Mouse (Mus musculus) MEL-GATA-1-ER (cell line): ENCODE data around the gene Optc.
A peak's percentile ranks its signal among the peaks of the same experiment; 100 is the strongest.

Experiments
- DNase-seq: peaks from one replicate; pipeline ENCODE4 v3.0.0-alpha.2; 2012; ENCODE audit warnings: low read depth; ENCODE audit errors: extremely low read depth

The Optc gene

DNA sequence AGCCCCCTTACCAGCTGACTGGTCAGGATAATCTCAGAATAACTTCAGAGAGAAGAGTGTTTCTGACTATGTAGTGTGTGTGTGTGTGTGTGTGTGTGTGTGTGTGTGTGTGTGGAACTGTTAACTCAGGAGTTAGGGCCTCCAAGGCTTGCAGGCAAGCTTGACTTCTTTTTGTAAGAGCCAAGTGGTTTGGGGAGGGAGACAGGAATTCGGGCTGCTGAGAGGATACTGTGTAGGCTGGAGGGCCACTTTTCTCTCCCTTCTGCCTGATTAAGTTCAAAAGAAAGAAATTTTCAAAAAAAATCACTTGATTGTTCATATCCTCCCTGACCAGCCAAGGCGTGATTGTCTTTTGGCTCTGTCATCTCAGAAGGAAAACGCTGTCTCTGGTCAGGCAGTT is 12.6 kb upstream of the Optc start:
- DNase-seq, result no peak

DNA sequence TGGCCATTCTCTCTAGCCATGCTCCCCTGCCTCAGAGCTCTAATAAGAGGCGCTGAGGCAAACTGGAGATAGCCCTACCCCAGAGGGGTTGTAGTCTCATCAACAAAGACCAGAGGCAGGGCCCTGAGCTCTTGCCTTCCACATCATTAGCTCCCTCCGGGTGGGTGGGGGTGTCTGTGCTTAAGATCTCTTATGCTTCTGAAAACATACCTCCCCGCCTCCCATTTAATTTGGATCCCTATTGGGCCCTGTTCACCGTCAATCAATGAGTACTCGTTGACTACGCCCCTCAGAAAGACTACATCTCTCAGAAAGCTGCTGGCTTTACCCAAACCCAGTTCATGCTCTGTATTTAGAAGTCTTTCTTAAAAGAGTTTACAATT is 10.3 kb upstream of the Optc start:
- DNase-seq, result no peak

DNA sequence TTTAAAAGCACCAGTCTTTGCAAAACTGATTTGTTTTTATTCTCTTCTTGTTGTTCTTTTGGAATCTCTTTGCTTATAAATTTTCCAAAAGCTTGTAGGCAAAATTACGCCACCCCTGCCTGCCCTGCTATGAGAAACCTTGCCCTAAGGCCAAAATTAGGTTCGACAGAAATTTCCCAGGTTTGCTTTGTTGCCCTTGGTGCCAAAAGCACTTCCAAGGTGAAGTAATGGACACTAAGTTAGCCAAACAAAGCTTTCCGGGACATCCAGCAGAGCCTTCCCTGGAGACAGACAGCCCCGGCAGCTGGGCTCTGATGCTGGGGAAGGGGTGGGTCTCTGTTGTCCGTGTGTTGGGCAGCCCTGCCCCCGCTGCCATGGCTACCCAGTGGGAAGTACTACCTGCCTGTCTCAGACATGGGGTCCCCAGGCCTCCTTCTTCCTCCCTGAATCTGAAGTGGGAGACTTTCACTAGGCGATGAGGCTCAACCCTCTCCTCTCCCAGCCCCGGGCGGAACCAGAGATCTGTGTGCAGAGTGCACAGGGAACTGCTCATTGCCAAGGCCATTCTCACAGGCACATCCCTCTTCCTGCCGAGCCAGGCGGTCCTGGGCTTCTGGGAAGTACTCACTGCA is 9.8 kb upstream of the Optc start:
- DNase-seq, result no peak

DNA sequence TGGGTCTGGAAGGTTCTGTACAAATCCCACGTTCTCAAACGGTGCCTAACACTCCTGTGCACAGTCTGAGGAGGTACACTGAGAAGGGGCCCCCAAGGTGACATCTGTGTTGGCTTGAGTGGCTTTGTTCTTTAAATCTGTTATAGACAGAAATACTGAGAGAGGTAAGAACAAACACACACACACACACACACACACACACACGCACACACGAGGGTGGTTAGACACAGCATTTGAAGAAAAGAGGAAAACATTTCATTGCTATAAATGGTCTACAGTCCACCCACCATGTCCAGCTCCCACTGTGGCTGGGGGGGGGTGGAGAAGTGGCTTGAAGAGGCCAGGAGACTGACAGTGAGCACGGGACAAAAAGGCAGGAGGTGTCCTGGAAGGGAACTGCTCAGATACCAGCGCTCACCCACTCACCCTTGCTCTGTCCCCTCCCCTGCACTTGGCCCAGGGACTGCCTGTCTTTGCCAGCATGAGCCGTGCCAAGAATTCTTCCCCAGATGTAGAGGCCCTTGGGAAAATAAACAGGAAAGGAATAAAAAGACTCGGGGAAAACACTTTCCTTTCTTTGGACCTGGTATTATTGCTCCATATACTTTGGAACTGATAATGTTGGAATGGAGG is 8.0 kb upstream of the Optc start:
- no peak for DNase-seq

DNA sequence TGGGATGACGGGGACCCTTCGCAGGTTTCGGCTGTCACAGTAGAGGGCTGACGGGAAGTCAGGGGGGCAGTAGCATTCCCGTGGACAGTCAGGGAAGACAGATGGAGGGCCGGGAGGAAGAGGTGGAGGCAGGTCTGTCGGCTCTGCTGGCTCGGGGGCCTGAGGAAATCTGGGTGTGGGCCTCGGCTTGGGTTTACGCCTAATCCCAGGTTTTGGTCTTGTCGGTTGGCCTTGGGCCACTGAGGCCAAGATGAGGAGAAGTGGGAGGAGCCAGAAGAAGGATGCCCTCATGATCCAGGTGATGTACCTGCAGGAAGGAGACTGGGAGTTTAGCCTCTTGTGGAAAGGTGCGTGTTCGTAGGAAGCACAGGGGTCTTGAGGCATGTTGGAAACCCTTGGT is 7.3 kb upstream of the Optc start:
- no peak for DNase-seq

DNA sequence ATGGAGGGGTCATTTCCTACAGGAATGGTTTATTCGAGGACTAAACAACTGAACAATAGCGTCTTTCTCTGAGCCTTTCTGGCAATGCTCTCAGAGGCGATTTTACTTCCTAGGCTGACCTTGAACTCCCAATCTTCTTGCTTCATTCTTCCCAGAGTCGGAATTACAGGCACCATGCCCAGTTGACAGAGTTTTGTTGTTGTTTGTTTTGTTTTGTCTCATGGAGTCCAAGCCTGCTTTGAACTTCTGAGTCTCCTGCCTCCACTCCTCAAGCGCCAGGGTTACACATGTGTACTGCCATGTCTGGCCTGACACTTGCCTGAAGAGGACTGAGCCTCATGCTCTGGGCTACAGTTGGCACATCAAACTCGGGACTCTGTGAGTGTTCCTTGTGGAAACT is 5.2 kb upstream of the Optc start:
- DNase-seq, result no peak

DNA sequence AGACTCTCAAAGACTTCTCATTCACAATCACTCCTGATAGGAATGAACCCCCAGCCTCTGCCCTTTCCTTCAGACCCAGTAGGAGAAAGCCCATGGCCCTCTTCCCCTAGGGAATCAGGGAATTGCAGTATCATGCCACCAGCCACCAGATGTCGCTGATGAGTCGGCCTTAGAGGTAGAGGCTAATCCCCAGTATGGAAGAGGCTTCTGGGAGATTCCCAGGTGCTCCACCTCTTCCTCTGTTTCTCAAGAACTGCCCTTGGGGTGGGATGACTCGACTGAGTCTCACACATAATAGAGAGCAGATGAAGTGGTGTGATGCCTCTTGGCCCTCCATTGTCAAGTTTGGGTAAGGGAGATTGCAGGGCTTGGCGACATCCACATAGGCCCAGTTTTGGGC is 3.7 kb upstream of the Optc start:
- no peak for DNase-seq

DNA sequence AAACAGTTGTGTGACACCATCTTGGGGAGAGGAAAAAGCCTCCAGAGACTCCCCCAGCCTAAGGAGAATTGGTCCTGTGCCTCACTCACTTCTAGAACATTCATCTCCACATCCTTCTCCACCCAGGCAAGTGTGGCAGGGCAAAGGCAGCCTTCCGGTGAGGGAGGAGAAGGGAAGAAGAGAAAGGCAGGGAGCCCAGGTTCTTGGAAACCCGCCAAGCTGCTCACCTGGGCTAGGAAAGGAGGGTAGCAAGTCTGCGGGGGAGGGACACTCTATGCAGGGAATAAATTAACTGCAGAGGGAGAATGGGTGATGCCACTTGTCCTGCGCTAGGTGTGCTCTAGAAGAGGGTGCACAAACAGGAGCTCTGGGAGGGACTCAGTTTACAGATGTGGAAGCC is 3.2 kb upstream of the Optc start:
- no peak for DNase-seq

DNA sequence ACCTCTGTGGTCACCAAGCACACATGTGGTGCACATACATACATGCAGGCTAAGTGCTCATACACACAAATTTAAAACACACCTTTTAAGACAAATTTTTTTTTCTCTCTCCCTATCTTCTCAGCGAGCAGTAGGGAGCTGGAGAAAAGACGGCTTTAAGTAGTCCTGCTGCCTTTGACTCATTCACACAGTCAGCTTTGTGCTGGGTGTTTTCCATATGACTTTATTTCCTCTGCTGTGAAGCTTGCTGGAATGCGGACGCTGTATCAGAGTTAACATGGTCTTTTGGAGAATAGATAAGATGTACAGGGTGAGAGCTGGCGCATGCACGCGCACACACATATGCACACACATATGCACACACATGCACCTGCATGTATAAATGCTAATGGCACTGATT is 2.3 kb upstream of the Optc start:
- no peak for DNase-seq

DNA sequence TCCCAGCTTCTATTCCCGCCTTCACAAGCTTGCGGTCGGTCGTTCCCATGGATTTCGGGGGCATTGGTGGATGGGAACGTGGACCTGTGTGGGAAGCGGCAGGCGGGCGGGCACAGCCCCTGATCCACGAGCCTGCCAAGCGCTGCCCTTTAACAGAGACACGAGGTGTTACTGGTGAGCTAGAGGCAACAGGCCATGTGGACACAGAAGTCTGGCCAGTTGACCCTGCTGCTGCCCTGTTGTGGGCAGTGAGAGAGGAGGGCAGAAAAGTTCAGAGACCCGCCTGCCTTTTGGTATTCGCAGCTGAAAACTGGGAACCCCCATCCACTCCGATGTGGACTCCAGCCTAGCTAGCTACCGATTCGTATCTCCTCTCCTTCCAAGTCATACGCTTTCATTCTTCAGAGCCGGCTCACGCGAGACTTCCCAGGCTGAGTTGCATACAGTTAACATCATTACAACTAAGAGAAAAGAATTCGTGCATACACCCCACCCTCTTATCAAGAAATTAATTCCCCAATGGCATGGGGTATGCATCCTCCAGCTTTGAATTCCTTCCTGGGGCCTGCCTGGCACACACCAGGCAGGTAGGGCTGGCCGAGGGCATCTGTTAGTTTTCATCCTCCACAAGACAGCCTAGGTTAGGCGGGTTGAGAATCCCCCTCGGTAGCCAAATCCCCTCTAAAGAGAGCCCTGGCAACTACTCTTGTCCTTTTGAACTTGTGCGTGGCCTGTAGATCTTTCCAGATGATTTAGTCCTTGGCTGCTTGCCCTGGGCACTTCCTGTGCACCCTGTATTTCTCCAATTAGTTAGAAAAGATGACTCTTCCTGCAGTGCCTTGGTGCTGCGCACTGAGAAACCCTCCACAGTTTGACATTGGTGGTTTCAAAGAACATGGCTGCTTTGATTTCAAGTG is 1.1 kb upstream of the Optc start:
- peak; percentile 80 for DNase-seq

DNA sequence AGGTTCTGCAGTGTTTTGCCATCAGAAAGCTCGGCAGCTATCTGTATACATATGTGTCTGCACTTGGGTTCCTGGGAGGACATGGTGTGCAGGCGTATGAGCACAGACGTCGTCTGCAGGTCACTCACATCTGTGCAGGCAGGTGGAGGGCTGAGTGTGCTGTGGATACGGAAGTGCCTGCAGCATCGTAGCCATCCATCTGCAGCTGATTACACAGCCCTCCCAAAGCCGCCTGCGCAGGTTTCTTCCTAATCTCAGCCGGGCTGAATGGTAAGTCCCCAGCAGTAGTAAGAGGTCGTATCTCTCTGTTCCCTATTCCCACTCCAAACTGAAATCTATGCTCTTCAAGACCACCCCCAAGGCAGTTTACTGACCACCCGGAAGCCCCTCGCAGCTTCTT is 1.4 kb downstream of the Optc start:
- DNase-seq, result no peak

DNA sequence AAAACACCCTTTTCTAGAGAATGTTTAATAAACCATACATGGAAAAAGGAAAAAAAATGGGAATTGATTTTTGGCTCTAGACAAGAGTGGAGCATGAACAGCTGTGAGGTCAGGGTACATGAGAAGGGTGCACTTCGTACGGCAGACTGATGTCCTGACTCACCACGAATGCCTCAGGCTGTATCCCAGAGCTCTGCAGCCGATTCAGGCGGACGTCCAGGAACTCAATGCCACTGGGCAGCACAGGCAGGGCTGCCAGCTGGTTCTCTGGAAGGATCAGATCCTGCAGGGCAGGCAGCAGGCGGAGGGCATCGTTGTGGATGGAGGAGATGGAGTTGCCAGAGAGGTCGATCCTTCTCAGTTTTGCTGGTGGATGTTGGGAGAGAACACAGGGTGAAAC is 7.0 kb downstream of the Optc start:
- DNase-seq, result no peak

DNA sequence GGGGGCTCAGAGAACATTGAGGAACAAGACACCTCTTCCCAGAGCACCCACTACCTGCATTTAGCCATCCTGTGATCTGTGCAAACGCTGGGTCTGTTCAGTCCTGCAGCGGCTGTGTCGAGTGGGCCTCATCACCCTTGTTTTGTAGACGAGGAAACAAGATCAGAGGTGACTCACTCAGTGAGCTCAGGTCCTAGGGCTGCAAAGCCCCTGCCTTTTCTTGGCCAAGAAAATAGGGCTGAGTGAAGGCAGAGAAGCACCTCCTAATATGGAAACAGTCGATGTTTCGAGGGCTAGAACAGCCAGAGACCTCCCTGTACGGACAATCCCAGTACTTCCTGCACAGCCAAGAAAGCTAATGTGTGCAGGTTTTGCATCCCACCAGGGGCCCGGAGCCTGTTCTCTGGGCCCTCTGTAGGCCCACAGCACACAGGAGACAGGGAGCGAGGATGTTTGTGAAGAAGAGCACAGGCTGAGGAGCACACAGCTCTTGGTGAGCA is 8.7 kb downstream of the Optc start:
- no peak for DNase-seq

DNA sequence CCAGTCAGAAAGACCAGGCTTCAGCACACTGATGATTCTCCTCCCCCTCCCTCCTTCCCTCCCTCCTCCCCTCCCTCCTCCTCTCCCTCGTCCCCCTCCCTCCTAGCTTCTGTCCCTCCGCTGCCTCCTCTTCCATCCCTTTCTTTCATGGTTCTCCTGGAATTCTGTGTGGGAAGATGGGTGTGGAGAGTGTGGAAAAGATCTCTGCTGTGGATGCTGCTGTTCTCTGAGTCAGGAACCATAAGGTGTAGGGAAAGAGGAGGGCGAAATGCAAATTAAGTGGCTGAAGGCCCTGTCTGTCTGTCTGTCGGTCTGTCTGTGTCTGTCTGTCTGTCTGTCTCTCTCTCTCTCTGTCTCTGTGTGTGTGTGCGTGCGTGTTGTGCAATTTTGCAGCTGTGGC is 10.5 kb downstream of the Optc start:
- DNase-seq, result no peak

DNA sequence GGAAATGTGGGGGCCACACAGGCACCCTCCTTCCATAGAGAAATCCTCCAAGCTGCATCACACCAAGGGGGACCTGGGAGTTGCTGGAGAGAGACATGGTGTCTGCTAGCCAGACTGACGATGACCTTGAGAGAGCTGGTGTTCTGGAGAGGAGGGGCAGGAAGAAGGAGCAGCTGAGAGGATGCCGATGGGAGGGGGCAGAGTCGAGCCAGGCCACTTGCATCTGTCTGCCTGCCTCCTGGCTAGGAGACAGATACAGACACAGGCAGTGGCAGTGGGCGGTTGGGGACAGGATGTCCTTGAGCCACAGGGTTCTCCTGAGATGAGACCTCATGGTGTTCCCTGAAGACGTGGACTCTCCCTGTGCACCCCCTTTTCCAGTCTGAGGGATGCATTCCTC is 16.3 kb downstream of the Optc start:
- DNase-seq, result no peak

DNA sequence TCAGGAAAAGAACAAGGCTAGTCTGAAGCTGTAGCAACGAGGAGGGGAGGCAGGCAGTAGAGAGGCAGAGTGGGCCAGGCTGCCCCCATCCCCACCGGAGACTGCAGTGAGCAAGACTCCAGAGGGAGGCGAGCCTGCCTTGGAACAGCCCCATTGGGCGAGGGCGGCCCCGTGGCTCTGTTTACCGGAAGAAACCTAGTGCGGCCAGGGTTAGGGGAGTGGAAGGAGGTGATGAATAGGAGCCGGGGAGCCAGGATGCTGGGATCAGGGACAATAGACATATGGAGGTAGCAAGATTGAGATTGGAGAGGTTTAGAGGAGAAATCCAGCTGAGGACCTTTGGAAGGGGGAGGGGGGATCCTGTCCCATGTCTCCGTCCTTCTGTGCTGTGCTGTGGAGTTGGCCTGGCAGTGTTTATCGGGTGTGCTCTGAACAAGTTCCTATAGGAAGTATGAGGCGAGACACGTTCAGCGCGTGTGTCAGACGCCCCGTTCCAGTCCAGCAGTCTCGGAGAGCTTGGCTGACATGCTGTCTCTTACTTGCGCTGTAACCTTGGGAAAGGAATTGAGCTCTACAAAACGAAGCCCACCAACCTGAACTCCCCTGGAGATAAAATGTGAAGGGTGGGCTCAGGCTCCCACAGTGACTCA is 17.7 kb downstream of the Optc start:
- DNase-seq, result no peak

DNA sequence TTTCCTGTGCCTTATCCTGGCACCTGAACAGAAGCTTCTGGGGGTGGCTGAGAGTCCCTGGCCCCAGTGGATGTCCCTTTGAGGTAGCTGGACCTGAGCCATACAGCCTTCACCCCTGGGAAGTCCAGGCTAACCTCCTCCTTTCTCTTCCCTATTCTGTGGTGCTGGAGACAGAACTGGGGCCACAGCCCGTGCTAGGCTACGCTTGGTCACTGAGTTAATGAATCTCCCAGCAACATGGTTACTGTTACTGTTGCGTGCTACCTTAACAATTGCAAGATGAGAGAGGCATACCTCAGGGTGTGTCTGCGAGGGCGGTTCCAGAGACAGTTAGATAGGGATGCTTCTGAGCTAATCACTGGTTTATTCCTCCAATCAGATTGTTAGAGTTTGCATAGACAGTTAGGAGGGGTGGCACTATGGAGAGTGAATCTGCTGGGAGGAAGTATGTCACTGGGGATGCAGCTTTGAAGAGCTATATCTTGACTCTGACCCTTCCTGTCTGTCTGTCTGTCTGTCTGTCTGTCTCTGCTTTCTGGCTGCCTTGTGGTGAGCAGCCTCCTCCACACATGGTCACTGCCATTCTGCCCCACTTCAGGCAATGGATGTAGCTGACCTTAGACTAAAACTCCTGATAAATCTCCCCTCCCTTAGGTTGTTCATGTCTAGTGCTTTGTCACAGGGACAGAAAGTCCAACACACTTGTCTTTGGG is 20.1 kb downstream of the Optc start:
- DNase-seq, result peak; percentile 92

DNA sequence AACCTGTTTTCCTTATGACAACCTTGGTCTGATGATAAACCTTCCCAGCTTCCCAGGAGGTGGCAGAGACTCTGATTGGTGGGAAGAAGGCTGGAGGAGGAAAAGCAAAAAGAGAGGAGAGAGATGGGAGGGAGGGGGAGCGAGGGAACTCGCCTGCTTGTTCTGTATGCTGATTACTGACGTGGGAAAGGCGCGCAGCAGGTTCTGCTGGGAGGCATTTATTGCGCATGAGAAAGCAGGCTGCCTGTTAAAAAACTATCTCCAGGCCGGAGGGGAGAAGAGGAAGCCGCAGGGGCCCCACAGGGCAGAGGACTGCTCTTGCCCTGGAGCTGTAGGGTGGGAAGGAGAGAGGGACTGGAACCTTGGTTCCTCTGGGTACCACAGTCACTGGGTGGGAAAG is 20.8 kb downstream of the Optc start:
- DNase-seq, result peak; percentile 76

DNA sequence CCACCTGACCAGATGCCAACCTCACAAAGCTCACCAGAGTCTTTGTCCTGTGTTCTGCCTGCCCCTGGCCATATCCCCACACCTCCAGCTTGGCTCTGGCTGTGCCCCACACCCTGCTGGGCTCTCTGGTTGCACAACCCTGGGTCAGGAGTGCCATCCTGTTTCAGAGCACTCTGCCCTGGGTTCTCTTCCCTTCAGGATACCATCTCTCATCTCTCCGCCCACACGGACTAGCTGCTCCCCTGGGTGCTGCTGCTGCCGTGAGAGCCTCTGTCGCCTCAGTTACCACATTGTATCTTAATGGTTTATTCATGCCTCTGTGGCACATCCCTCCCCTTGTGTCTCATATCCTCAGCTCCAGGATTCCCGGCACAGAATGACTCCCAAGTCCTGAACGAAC is 21.4 kb downstream of the Optc start:
- no peak for DNase-seq

DNA sequence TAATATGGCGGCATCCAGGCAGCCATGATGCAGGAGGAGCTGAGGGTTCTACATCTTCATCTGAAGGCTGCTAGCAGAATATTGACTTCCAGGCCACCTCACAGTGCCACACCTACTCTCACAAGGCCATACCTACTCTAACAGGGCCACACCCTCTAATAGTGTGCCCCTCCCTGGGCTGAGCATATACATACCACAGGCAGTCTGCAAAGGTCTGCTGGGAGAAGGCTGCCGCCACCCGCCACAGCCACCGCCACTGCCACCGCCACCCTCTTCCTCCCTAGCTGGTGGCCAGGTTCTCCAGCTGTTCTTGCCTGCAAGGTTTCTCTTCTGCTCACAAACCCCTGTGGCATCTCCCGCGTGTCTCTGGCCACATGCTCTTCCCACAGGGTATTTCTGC is 22.0 kb downstream of the Optc start:
- no peak for DNase-seq

DNA sequence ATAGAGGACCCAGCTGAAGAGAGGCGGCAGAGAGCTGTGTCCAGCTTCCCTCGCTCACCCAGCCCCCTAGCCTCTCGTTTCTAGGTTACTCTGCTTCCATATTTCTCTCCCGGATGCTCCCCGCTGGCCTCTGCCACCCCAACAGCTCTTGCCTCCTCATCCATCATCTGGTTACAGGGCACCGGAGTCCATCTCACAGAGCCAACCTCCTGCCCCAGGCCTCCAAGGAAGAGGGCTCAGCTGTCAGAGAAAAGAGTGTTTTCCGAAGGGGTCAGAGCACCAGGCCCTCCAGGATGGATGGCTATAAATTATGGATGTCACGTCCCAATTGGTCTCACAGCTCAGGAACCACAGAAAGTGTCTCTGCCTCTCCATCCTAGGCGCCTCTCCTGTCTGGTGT is 23.1 kb downstream of the Optc start:
- no peak for DNase-seq
